Mouse (Mus musculus): ENCODE measurements at regions not wholly inside any gene's neighbourhood (a gene's known extent, or its start where the extent isn't known, plus 50 kb on each side); places are given as distances from the start of the nearest gene placed in this dataset.

GRCm38 (mm10) chr16:51915929-51916308 lies 115.1 kb upstream of the Cblb start:
- intact Hi-C loops (cut with DNase I): no loop called here
- Histone ChIP-seq H3K4me3 (no peak overlapping the region), H3K27ac (no peak overlapping the region)
- no peak for DNase-seq (ENCODE audit: extremely low spot score in 1 of 2, low spot score in 2 of 2)
- TF ChIP-seq CTCF (IDR thresholded peaks at IDR 0.05): no peak

- H3K27ac ChIP-seq: no peak overlapping the region
- intact Hi-C loops (cut with DNase I): no loop called here
- no peak for TF ChIP-seq CTCF (IDR thresholded peaks at IDR 0.05)
- no peak for DNase-seq (ENCODE audit: extremely low spot score in 1 of 2, low spot score in 2 of 2)
- no peak overlapping the region for H3K4me3 ChIP-seq
These were observed 114.7 kb upstream of the Cblb start for GRCm38 (mm10) chr16:51916337-51916736.

- Histone ChIP-seq H3K27ac (no peak overlapping the region), H3K4me3 (no peak overlapping the region)
- no peak for TF ChIP-seq CTCF (IDR thresholded peaks at IDR 0.05)
- intact Hi-C loops (cut with DNase I): no loop called here
- DNase-seq (ENCODE audit: extremely low spot score in 1 of 2, low spot score in 2 of 2): no peak
These were observed 114.2 kb upstream of the Cblb start for GRCm38 (mm10) chr16:51916820-51917219.

GRCm38 (mm10) chr16:51917540-51917939 lies 113.5 kb upstream of the Cblb start:
- H3K27ac ChIP-seq: no peak overlapping the region
- DNase-seq (ENCODE audit: extremely low spot score in 1 of 2, low spot score in 2 of 2): no peak
- intact Hi-C loops (cut with DNase I): no loop called here
- no peak for TF ChIP-seq CTCF (IDR thresholded peaks at IDR 0.05)
- no peak overlapping the region for H3K4me3 ChIP-seq

- DNase-seq (ENCODE audit: extremely low spot score in 1 of 2, low spot score in 2 of 2): no peak
- no peak for TF ChIP-seq CTCF (IDR thresholded peaks at IDR 0.05)
- intact Hi-C loops (cut with DNase I): no loop called here
- no peak overlapping the region for H3K27ac ChIP-seq
- no peak overlapping the region for H3K4me3 ChIP-seq
These were observed 110.0 kb upstream of the Cblb start for GRCm38 (mm10) chr16:51921025-51921424.

GRCm38 (mm10) chr16:51922589-51922988 lies 108.4 kb upstream of the Cblb start:
- no peak overlapping the region for H3K27ac ChIP-seq
- no peak overlapping the region for H3K4me3 ChIP-seq
- DNase-seq (ENCODE audit: extremely low spot score in 1 of 2, low spot score in 2 of 2): no peak
- intact Hi-C loops (cut with DNase I): no loop called here
- no peak for TF ChIP-seq CTCF (IDR thresholded peaks at IDR 0.05)

- no peak for TF ChIP-seq CTCF (IDR thresholded peaks at IDR 0.05)
- no peak for DNase-seq (ENCODE audit: extremely low spot score in 1 of 2, low spot score in 2 of 2)
- H3K27ac ChIP-seq: no peak overlapping the region
- intact Hi-C loops (cut with DNase I): no loop called here
- no peak overlapping the region for H3K4me3 ChIP-seq
These were observed 105.4 kb upstream of the Cblb start for GRCm38 (mm10) chr16:51925639-51926038.

- no peak for TF ChIP-seq CTCF (IDR thresholded peaks at IDR 0.05)
- DNase-seq (ENCODE audit: extremely low spot score in 1 of 2, low spot score in 2 of 2): no peak
- Histone ChIP-seq H3K4me3 (no peak overlapping the region), H3K27ac (no peak overlapping the region)
- intact Hi-C loops (cut with DNase I): no loop called here
These were observed 97.9 kb upstream of the Cblb start for GRCm38 (mm10) chr16:51933122-51933521.

GRCm38 (mm10) chr16:51933965-51934364 lies 97.1 kb upstream of the Cblb start:
- no peak overlapping the region for H3K4me3 ChIP-seq
- H3K27ac ChIP-seq: no peak overlapping the region
- no peak for DNase-seq (ENCODE audit: extremely low spot score in 1 of 2, low spot score in 2 of 2)
- no peak for TF ChIP-seq CTCF (IDR thresholded peaks at IDR 0.05)
- intact Hi-C loops (cut with DNase I): no loop called here

GRCm38 (mm10) chr16:51937298-51937697 lies 93.7 kb upstream of the Cblb start:
- no peak overlapping the region; the same call in 1 of the 2 replicates for H3K4me3 ChIP-seq
- intact Hi-C loops (cut with DNase I): no loop called here
- peak; percentile 32 to 46 for DNase-seq (ENCODE audit: extremely low spot score in 1 of 2, low spot score in 2 of 2)
- H3K27ac ChIP-seq: 0 out of 2 replicates have a peak overlapping the region, but pooled peaks have one; percentile 32
- no peak for TF ChIP-seq CTCF (IDR thresholded peaks at IDR 0.05)

- intact Hi-C loops (cut with DNase I): no loop called here
- Histone ChIP-seq H3K27ac (no peak overlapping the region), H3K4me3 (no peak overlapping the region)
- no peak for TF ChIP-seq CTCF (IDR thresholded peaks at IDR 0.05)
- no peak for DNase-seq (ENCODE audit: extremely low spot score in 1 of 2, low spot score in 2 of 2)
These were observed 92.0 kb upstream of the Cblb start for GRCm38 (mm10) chr16:51939061-51939460.

GRCm38 (mm10) chr16:51940574-51940973 lies 90.5 kb upstream of the Cblb start:
- H3K4me3 ChIP-seq: no peak overlapping the region
- no peak for DNase-seq (ENCODE audit: extremely low spot score in 1 of 2, low spot score in 2 of 2)
- no peak for TF ChIP-seq CTCF (IDR thresholded peaks at IDR 0.05)
- intact Hi-C loops (cut with DNase I): no loop called here
- no peak overlapping the region for H3K27ac ChIP-seq

GRCm38 (mm10) chr16:51942431-51943130 lies 88.4 kb upstream of the Cblb start:
- no peak overlapping the region for H3K4me3 ChIP-seq
- intact Hi-C loops (cut with DNase I): no loop called here
- H3K27ac ChIP-seq: no peak overlapping the region
- no peak for TF ChIP-seq CTCF (IDR thresholded peaks at IDR 0.05)
- DNase-seq (ENCODE audit: extremely low spot score in 1 of 2, low spot score in 2 of 2): no peak
